Mouse (Mus musculus): ENCODE data around the gene Cdpf1. TPM values are rescaled to one million over a fixed set of nuclear protein-coding genes. Genes with fewer than 3 reads are reported as not detected.

Cdpf1 gene
- polyA plus RNA-seq, 1 experiment from 2014 or later, result 58.2 TPM

DNA sequence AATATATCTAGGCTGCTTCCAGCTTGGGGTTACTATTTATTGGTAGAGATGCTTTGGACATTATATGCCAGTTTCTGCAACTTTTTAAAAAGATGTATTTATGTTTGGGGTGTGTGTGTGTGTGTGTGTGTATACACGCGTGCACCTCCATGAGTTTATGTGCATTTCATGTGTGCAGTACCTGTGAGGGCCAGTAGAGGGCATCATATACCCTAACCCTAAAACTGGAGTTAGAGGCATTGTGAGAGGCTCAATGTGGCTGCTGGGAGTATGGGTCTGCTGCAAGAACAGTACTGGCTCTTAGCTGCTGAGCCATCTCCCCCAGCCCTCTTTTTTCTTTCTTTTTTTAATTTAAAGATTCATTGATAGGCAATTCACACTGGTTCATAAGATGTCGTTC is 53.7 kb downstream of the Cdpf1 start:
- peaks cover 8% of the 10 kb centered on the region; the same call in 1 of the 2 replicates for H3K9me3 ChIP-seq (ENCODE audit: control insufficient read depth, low read length)
- WGBS, result 95% methylated on average over 3 of the region's 3 CpGs
- H3K4me2 ChIP-seq (ENCODE audit: low read depth, low read length), result no peak overlapping the region

More for the DNA sequence above, 53.7 kb downstream of the Cdpf1 start:
- H3K4me1 ChIP-seq (ENCODE audit: control insufficient read depth, insufficient read depth, low read length), result peaks cover 3% of the 10 kb centered on the region; the same call in 1 of the 2 replicates
- no peak overlapping the region for H3K9ac ChIP-seq (ENCODE audit: low read depth, low read length)
- no peak overlapping the region for H3K27ac ChIP-seq (ENCODE audit: low read length)
- no peak for ATAC-seq
- H3K4me3 ChIP-seq (ENCODE audit: low read length), result no peak overlapping the region
- H3K36me3 ChIP-seq (ENCODE audit: control insufficient read depth, insufficient read depth, low read length), result 0 out of 2 replicates have a peak, but pooled peaks cover 4% of the 10 kb centered on the region
- H3K27me3 ChIP-seq (replicated peaks; ENCODE audit: control insufficient read depth, insufficient read depth, low read length), result no peaks in the 10 kb centered on the region

Other genes with a start within 250 kb of the Cdpf1 start
- gene Wnt7b, start 229.2 kb downstream of the Cdpf1 start, polyA plus RNA-seq (2015; fragmentation: Nextera tagmentation; extraction: Ambion mirVana), result 0.66 and 0.71 TPM in 2 replicates
- 31.0 and 37.6 TPM in 2 replicates for gene Ppara, start 76.7 kb downstream of the Cdpf1 start, polyA plus RNA-seq (2015; fragmentation: Nextera tagmentation; extraction: Ambion mirVana)
- gene Pkdrej, start 10.0 kb upstream of the Cdpf1 start, polyA plus RNA-seq (2015; fragmentation: Nextera tagmentation; extraction: Ambion mirVana), result 0.17 and 0.18 TPM in 2 replicates
- gene Ttc38, start 20.6 kb upstream of the Cdpf1 start, polyA plus RNA-seq (2015; fragmentation: Nextera tagmentation; extraction: Ambion mirVana), result 13.4 and 15.1 TPM in 2 replicates
- gene Gtse1, start 48.0 kb upstream of the Cdpf1 start, polyA plus RNA-seq (2015; fragmentation: Nextera tagmentation; extraction: Ambion mirVana), result 20.0 and 22.9 TPM in 2 replicates
- 36.7 and 37.3 TPM in 2 replicates for gene Trmu, start 67.6 kb upstream of the Cdpf1 start, polyA plus RNA-seq (2015; fragmentation: Nextera tagmentation; extraction: Ambion mirVana)
- gene Celsr1, start 222.1 kb upstream of the Cdpf1 start, polyA plus RNA-seq (2015; fragmentation: Nextera tagmentation; extraction: Ambion mirVana), result 0.51 and 0.70 TPM in 2 replicates
- 9.1 and 9.5 TPM in 2 replicates for gene Gramd4, start 246.0 kb upstream of the Cdpf1 start, polyA plus RNA-seq (2015; fragmentation: Nextera tagmentation; extraction: Ambion mirVana)